Mouse (Mus musculus) cerebellum, postnatal 36 days (tissue): ENCODE data around the gene Dpp4.
A peak's percentile ranks its signal among the peaks of the same experiment; 100 is the strongest.

Source experiments
- DNase-seq, 2 experiments: peaks; one replicate each; pipeline ENCODE4 v3.0.0; 2021 to 2022; ENCODE audit warnings: mixed read lengths in 2 of 2

Gene Dpp4

DNA sequence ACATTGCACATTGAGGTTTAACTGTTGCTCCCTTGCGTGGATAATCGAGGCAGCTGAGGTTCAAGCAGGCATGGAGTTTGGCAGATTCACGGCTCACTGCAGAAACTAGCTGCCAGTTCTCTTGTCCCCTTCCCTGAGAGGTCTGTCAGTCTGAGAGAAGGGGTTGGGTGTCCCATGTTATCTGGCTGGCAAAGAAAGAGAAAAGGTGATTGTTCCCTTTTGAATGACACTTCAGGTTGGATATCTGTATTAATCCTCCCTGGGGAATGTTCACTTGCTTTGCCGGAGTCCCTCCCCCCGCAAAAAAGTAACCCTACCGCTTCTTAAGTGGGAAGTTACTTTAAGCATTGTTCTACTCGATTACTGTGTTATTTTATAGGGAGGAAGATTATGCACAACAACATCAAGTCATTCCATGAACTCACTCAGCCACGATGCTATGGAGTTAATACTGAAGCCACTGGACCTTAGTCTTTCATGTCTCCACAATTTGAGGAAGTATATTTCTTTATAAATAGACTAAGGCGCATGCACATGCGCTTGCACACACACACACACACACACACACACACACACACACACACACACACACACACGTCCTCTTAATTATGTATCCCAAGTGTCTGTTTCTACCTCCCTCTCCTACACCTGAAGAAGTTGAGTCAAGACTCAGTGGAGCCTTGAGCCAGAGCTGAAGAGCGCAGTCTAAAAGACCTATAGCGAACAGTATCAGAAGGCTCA, at the start of gene Dpp4:
Dpp4 (minus strand) TSS at position 151 of the 741 bp plus-strand sequence.
- DNase-seq, result no peak

DNA sequence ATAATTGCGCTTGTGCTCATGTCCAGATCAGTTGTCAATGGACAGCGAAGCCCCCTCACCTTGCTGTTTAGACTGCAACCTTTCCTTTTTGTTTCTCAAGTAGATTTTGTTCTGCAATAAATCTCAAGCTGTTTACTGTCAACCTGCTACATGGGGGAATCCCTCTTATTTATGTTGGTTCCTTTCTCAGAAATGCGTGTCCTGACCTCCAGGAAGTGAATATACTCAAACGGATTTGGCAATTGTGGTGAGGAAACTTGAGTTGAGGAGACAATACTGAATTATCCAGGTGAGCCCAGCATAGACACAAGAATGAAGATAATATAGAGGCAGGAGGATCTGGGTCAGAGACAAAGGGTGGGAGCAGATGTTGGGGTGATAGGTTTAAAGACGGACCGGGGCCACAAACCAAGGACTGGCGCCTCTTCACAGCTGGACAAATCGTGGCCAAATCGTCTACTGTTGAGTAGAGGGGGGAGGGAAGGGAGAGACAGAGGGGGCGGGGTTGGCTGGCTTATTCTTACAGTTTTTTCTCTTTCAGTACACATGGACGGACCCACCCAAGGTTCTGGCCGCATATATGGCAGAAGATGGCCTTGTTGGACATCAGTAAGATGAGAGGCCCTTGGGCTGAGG, 48.9 kb upstream of the Dpp4 start:
- DNase-seq, result no peak

DNA sequence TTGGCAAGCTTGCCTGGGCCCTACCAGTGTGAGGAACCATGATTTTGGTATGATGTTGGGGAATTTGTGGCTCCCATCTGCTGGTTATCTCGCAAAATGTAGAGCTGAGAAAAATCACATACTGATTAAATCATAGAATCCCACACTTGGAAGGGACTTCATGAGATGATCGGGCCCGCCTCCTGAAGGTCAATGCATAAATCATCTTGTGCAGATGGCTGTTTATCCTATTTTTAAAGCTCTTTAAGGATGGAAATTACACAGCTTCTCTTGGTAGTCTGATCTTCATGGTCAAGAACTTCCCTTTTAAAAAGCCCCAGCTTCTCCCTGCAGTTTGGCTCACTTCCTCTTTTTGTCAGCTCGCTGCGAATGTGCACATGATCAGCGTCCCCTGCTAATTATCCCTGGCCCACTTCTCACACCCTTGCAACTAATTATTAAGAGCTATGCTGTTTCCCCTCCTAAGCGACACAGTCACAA, 48.2 kb upstream of the Dpp4 start:
- no peak for DNase-seq

GRCm38 (mm10) chr2:62459241-62460174, 47.5 kb upstream of the Dpp4 start:
- no peak for DNase-seq

DNA sequence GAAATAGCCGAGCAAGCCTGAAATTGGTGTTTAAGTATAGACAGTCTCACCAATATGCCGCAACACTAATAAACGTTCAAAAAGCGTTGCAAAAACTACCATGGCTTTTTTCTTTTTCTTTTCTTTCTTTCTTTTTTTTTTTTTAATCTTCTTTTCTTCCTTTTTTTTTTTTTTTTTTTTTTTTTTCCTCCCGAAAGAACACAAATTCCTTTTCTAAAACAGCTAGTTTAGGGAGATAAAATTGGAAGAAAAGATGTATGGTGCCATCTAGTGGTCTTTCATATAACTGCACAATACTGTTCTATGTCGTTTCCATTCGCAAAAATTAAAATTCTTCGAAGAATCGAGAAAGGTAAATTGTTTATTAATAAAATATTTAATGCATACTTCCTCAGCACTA, 46.0 kb upstream of the Dpp4 start:
- DNase-seq, result no peak

GRCm38 (mm10) chr2:62454991-62455390, 43.0 kb upstream of the Dpp4 start:
- DNase-seq, result no peak

DNA sequence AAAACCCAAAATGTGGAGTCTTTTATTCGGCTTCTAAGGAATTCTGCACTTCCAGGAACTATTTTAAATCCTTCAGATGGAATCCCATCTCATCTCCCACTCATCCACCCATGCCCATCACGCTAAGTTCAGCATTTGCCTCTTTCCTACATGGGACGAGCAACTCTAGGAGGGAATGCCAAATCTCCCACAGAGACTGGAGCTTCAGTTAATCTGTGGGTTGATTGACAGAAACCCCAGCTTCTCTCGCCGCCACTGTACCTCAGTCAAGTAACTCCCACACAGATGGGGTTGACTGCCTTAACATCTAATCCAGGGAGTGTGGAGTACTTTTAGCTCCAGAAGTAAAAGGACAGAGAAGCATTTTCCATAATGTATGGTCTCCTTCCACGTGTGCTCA, 42.0 kb upstream of the Dpp4 start:
- no peak for DNase-seq

DNA sequence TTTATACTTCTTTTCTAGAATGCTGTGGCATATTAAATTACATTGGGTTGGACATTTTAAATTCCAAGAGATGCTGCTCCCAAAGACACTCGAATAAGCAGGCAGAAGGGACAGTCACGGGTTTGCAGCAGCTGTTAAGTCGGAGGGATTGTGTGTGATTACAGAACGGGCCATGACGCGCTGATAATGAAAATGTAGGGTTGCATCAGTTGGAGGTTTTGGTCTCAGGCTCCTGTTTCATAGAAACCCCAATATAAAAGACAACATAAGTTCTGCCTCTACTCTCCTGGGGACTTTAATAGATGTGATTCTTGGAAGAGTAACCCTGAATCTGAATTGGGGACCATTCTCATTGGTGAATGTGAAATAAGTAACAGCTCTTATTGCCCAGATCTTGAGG, 38.3 kb upstream of the Dpp4 start:
- no peak for DNase-seq

- no peak for DNase-seq
Measured at GRCm38 (mm10) chr2:62449692-62450346, 37.8 kb upstream of the Dpp4 start.

DNA sequence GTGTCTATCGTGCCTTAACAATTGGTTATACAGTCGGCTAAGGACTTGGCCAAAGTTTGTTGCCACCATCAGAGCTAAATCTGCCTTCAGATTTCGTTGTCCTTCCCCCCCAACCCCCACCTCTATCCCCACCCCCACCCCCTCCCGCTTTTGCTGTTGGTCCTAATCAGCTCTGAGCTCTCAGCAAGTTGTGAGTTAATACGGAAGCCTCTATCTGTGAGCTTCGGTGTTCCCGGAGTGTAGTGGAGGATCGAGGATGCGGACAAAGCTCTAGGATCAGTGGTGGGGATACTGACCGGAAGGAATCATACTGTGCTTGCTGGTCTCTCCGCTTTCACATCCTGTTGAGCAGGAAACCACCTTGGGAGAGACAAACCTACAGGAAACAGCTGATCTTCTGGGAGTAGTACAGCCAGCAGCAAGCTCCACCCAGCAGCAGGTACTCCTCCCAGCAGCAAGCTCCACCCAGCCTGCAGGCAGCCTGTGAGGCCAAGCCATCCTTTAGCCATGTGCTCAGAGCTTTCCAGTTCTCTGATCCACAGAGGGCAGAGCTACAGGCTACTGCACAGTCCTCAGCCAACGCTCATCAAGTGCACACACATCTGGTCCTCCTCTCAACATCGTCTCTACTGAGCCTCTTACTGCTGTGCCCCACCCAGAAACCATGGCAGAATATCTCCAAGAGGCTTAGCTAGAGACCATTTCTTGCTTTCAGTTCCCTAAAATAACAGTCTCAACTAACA, 28.9 kb upstream of the Dpp4 start:
- no peak for DNase-seq

DNA sequence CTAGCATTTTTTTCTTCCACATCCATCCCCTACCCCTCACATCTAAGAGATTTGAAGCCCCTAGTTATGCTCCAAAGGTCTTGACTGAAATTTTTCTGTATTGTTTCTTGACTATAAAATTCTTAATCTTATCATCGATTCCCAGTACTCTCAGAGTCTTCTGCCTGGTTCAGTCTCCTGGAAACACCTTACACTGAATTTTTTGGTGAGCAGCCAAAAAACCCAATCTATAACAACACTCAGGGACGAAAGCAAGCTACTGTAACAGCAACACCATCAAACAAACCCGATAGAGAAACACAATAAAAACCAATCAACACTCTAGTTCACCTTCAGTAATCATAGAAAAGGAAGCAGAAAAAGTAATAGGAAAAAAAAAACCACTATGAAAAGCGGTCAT, 28.1 kb upstream of the Dpp4 start:
- DNase-seq, result no peak

DNA sequence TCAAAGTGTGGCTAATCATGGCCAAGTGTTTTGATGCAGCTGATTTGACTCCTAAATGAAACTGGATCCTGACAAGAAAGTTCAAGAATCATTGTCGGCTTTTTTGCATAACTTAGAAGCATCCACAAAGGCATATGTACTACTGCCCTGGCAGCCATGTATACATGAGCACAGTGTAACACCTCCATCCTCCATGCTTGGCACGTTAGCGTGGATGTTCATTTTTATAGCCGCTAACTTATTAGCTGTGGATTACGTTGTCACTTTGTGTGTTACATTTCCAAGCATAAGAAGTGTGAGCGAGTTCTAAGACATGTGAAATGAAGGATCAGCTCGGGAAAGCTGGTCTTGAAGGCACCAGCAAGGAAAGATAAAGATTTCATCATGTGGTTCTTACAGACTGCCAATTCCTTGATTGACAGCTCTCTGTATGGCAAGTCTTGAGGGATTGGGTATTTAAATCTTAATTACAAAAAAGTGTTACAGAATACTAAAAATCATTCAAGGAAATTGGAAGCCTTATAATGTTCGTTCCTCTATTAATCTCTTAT, 19.3 kb upstream of the Dpp4 start:
- DNase-seq, result no peak

GRCm38 (mm10) chr2:62425941-62426340, 13.9 kb upstream of the Dpp4 start:
- peak in 1 of 2 experiments; percentile 4 for DNase-seq

DNA sequence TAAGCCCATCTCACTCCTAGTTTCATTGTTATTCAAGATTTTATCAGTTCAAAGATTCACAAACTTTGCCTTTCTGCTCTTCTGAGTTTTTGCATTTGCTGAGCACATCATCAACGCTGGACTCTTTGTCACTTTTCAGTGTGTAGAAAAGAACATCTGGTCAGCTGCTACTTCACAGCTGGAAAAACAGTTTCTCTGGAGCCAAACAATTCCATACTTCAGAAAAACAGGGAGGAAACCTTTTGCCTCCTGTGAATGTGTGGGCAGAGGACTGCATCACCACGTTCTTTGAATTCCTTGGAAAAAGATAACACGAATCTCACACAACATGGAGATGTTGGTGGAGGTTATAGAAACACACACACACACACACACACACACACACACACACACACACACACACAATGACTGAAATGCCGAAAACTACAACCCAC, 11.3 kb upstream of the Dpp4 start:
- no peak for DNase-seq

DNA sequence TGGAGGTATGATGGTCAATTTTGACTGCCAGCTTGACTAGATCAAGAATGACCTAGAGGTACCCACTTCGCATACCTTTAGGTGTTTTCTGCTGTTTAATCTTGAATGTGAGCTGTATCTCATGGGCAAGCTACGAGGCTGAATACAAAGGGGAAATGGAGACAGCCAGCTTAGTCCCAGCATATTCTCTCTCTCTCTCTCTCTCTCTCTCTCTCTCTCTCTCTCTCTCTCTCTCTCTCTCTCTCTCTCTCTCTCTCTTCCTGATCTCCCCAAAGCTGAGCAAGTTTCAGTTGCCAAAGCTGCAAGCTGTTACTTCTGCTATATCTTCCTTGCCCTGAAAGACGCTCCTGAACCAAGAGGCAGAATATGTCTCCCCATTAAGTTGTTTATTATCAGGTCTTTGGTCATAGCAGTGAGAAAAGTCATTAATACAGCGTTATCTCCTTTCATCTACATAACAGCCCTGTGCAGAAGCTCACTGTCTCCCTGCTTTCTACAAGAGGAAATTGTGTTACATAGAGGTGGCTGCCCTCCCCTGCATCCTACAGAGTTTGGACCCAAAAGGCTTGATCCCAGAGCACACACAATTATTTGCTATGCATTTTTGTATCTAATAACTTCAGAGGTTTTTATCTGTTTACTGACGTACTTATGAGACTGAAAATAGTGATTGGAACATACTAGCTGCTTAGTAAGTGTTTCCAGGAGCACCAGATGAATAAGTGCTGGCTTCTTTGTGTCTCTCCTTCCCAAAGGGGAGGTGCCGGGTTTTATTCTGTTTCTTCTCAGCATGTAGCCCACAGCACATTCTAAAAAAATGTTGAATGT, 10.7 kb upstream of the Dpp4 start:
- no peak for DNase-seq

- no peak for DNase-seq
Measured at GRCm38 (mm10) chr2:62421229-62421628, 9.2 kb upstream of the Dpp4 start.

- no peak for DNase-seq
Measured at GRCm38 (mm10) chr2:62420045-62420444, 8.0 kb upstream of the Dpp4 start.

DNA sequence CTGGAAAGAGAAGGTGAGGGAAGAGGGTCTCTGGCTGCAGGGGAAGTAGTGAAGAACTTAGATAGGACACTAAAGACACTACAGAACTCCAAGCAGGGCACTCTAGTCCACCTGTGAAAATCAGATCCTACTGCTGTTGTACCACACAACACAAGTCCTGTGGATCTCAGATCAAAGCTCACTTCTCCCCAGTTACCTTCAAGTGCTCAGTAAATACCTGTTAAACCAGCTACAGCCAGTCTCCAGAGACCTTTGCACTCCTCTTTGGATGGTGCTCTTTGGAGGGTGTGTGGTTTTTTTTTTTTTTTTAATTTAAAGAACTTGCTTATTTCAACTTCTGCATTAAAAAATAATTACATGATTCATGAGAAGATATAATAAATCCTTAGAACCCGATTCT, 5.2 kb upstream of the Dpp4 start:
- no peak for DNase-seq

DNA sequence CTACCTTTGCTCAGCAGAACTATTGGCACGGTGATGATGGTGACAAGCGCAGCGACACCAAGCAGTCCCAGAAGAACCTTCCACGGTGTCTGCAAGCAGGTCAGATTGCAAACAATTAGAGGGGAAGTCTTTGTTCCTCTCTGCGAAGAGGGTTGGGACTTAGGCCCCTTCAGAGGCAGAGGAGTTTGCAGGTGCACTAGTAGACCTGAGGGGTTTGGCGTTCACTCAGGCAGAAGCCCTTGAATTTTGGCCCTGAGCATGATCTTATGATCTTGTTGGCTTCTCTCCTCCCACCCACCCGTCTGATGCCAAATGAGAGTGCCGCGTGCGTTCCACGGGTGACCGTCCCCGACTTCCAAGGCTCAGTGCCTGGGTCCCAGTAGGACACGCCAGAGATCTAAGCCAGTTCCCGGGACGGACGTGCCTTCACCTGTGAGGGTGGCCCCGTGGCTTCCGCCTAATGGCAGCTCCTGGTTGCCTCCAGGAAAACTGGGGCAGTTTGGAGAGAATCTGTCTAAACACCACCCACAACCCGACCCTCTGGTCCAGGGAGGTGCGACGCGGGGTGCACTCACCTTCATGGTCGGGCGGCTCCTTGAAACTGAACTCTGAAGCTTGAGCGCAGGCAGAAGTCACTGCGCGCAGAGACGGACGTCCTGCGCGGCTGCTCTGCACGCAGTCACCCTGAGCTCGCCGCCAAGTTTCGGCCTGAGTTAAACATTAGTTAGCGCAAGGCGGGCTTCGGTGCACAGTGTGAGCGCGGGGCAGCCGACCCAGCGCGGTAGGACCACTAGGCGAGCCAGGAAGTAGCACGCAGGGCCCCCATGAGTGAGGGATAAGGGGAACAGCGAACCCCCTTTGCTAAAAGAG, 585 bp downstream of the Dpp4 start:
- no peak for DNase-seq

- no peak for DNase-seq
Measured at GRCm38 (mm10) chr2:62408701-62409201, 3.3 kb downstream of the Dpp4 start.
